Mouse (Mus musculus) telencephalon, adult 2 months (tissue): Measurements from ENCODE around the gene Nup160.

Experiments
- DNase-seq: peaks from one replicate; pipeline ENCODE4 v3.0.0-alpha.2; 2011; ENCODE audit warnings: low read depth, low spot score

Gene Nup160

DNA sequence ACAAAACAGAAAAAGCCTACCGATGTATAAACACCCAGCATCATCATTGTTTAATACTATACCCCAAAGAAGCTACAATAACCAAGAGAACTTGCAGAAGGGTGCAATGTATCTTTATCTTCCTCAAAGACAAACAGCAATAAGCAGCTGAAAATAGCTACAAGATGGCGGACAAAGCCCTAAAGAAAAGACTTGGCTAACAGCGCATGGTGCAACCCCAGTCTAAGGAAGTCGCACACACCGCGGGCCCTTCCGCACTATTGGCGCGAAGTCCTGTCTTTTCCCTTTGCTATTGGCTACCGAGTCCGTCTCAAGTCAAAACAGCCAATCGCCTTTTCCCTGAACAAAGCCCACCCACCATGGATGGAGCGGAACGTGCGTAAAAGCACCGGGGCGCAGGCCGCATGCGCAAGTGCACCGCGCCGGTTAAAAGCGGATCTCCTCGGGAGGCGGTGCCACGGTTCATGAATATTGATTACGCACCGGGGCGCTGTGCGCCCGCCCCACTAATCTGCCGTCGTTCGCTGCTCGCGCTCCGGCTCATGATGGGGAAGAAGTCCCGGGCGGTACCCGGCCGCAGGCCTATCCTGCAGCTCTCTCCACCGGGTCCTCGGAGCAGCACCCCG is 68.2 kb downstream of the Nup160 start, which contains the start of gene Fnbp4:
Fnbp4 (plus strand) TSS at position 318 of the 626 bp plus-strand sequence.
- peak; percentile 100 for DNase-seq

GRCm38 (mm10) chr2:90745740-90746537 is 68.9 kb downstream of the Nup160 start:
- DNase-seq: no peak

GRCm38 (mm10) chr2:90746538-90746865 is 69.5 kb downstream of the Nup160 start:
- no peak for DNase-seq

- no peak for DNase-seq
Observed at GRCm38 (mm10) chr2:90747131-90747530, 70.1 kb downstream of the Nup160 start.

DNA sequence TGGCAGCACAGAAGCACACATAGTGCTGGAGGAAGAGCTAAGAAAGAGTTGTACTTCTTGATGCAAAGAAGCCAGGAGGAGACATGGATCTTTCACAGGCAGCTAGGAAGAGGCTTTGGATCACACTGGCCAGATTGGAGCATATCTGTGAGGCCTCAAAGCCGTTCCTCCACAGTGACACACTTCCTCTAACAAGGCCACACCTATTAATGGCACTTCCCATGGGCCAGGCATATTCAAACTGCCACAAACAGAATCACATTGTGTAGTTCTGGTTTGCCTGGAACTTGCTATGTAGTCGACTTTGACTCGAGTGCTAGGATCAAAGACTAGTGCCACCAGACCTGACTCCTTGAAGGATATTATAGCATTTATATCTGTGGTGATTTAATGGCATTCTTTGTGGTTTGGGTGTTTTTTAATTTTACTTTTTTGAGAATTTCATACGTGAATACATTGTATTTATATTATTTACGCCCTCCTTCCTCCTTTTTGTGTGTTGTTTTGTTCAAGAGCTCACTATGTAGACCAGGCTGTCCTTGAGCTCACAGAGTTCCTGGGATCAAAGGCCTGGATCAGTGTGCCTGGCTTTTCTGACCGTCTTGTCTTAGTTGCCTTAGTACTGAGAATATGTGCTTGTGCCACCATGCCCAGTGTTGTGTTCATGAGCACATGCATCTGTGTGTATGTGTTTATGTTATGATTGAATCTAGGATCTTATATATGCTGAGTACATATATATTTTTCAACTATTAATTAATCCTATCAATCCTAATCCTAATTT is 72.9 kb downstream of the Nup160 start:
- no peak for DNase-seq

DNA sequence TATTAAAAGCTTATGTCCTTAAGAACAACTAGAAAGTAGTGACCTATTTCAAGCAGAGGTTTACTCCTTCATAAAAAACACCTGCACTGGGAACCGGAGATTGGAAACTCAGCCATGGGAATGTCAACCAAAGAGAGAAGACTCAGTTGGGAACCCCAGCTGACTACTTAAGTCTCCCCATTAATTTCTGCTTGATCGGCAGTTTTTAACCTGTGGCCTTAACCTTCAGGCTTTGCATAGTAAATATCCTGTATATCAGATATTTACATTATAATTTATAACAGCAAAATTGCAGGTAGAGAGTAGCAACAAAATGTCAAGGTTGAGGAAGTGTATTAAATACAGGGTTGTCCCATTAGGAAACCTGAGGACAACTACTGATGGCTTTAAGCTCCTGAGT is 76.5 kb downstream of the Nup160 start:
- DNase-seq: no peak

DNA sequence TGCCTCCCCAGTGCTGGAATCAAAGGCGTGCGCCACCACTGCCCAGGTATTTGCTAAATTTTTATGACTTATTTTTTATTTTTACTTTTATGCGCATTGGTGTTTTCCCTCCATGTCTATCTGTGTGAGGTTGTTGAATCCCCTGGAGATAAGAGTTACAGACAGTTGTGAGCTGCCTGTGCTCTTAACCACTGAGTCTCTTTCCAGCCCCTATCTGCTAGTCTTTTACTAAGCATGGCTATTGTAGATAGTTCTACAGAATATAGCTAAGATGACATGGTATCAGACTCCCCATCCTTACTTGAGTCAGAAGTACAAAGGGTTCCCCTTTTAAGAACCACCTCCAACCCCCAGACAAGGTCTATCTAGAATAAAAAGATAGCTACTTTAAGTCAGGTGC is 77.2 kb downstream of the Nup160 start:
- DNase-seq: no peak

DNA sequence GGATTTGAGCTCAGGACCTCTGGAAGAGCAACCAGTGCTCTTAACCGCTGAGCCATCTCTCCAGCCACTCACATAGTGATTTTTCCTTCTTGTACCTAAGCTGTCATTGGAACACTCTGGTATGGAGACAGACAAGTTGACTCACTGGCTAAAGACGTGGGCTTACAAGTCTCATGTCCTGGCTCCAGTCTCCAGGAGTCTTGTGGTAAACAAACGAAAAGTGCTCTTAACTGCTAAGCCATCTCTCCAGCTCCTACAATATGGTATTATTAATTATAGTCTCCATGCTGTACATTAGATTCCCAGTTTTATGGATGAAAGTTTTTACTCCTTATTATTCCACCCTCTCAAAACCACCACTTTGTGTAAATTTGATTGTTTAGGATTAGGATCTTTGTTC is 88.1 kb downstream of the Nup160 start:
- DNase-seq: no peak

DNA sequence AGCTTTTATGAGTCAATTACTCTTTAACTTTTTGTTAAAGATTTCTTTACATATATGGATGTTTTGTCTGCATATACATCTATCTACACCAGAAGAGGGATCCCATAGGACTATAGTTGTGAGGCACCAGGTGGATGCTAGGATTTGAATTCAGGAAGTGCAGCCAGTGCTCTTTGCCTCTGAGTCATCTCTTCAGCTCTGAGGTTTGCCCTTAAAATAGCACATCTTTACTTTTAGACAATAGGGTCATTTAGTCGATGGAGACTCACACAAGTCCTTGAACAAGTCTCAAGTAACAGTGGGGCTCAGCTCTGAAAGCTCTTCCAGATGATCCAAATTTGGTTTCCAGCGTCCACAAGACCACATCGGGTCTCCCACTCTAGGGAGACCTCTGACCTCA is 104.3 kb downstream of the Nup160 start:
- no peak for DNase-seq

DNA sequence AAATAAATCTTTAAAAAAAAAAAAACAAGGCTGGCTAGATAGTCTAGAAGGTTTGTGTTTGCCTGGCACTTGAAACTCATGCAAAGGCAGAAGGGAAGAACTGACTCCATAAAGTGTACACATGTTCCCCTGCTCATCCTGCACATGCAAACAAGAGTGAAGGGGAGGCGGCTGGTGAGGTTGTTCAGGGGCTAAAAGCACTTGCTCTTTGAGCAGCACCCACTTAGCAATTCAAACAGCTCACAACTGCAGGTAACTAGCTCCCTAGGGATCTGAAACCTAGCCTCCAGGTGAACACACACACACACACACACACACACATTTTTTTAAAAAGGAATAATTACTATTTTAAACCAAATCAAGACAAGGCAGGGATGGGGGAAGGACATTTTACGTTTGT is 104.9 kb downstream of the Nup160 start:
- no peak for DNase-seq

GRCm38 (mm10) chr2:90782458-90782857 is 105.4 kb downstream of the Nup160 start, which contains the start of gene Agbl2:
TSS of gene Agbl2 (plus strand) at chr2:90782727.
- DNase-seq: no peak

DNA sequence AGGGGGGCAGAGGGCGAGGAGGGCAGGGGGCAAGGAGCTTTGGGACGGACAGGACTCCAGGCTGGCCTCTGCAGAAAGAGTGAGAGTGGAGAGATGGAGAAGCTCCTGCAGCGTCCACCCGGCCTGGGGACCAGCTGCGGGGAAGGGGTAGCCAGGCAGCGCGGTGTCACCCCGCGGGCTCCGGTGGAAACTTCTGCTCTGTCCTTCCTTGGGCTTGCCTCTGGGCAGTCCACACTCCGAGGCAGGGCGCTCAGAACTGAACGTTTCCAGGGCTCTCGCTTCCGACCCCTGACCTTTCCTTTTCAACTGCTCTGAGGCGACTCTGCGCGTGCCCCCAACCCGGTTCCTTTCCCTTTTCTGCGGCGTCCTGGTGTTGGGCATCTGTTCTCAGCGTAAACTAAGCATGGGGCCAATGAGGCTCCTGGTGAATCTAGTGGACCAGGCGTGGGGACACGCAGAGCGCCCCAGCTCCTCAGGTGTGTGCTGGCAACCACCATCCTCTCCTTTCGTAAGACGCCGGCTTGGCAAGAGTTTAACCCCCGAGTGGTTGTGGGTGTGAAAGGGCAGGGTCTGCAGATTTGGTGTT is 106.0 kb downstream of the Nup160 start:
- no peak for DNase-seq
